Mouse (Mus musculus) G1E (cell line): ENCODE results near the gene Enpp7.

Experiments used
- CTCF ChIP-seq: IDR thresholded peaks from 2 replicates; pipeline ENCODE4 v1.5.1; 2012; ENCODE audit warnings: low read depth, low read length, inconsistent platforms, mixed read lengths
- GATA1 ChIP-seq: IDR thresholded peaks from 2 replicates; pipeline ENCODE4 v1.6.1; 2012; ENCODE audit warnings: borderline replicate concordance, low read length, inconsistent platforms, mixed read lengths
- GATA2 ChIP-seq: IDR thresholded peaks from 2 replicates; pipeline ENCODE4 v1.6.1; 2012; ENCODE audit warnings: low read depth, low read length, inconsistent platforms, borderline replicate concordance
- POLR2AphosphoS5 ChIP-seq: IDR thresholded peaks from 2 replicates; pipeline ENCODE4 v1.6.1; 2012; ENCODE audit warnings: low read depth, low read length, inconsistent platforms; ENCODE audit not compliant: insufficient replicate concordance
- TAL1 ChIP-seq: conservative IDR thresholded peaks from 2 replicates; pipeline ENCODE4 v1.6.1; 2012; ENCODE audit warnings: low read depth, low read length, inconsistent platforms, mixed read lengths

DNA sequence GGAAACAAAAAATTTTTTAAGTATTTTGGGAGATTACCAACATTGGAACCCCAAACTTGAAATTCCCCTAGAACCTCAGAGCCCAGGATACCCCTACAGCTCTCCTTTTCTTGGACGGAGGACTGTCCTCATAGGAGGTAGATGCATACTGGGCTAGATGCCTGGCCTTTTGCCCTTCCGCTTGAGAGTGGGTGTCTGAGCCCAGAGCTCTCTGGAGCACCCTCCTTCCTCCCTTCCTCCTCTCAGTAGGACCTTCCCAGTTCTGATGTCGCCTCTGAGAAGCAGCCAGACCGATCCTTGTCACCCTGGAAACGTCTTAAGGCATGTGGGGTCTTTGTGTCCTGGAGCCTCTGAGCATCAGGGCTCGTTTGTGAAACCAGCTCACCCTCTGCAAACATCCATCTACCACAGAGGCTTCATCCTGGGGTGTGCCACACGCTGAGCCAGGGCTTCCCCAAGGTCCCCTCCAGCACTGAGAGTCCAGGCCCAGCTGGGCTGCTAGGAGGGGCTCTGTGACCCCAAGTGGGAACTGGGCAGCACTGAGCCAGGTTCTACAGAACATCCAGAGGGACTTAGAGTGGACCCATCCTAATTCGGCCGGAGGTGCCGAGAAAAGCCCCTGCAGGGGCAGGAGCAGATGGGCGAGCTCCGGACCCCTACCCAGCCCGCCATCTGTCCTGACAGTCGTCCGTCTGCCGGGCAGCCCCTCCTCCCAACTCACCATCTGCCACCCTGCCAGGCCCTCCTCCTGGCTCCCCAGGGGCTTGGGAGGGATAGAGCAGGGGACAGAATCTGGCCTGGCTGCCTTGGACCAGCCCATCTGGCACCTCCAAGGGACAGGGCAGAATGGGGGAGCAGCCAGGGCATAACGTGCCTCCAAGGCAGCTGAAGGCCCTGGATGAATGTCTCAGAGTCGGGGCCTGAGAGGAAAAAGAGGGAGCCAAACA, 15.3 kb upstream of the Enpp7 start:
- TF ChIP-seq GATA2 (no peak), CTCF (no peak), GATA1 (no peak), POLR2AphosphoS5 (no peak), TAL1 (no peak)
